Mouse (Mus musculus) CD4-positive, CD25-positive, alpha-beta regulatory T cell, adult 2 months (primary cell): ENCODE data around the gene Hist1h3c.
A peak's percentile ranks its signal among the peaks of the same experiment; 100 is the strongest.
"Not testable (repeated sequence)": the region's sequence is repeated elsewhere in the genome, so short reads cannot be mapped to it uniquely, and the experiment has no call there.

Experiments
- DNase-seq: peaks from one replicate; pipeline ENCODE4 v3.0.0-alpha.2; 2012; ENCODE audit warnings: low read depth, low spot score

Hist1h3c gene

DNA sequence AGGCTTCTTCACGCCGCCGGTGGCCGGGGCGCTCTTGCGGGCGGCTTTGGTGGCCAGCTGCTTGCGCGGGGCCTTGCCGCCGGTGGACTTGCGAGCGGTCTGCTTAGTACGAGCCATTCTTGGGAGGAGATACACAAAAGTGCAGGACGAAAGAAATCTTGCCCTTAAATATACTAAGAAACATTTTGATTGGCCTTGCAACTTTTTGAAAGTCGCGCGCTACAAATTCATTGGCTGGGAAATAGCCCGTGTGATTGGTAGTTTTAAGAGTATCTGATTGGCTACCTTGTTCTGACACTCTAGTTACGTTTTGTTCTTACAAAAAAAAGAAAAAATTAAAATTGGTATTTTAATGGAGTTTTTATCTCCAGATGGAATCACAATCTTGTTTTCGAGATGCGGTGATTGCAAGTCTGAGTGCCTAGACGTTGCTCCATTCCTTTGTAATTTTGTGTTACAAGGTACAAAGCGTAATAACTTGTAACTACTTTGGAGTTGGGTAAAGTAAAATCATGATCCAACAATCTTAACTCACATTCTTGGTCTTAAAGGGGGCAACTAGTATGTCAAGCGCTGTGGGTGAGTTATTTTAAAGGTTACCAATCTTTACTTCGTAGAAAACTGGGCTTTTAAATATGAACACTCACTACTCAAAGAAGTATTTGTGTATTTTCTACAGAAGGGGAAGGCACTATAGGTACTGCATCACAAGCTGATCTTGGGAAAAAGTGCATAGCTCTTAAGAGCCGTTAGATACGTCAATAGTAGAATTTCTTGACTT, at the start of gene Hist1h3c:
Gene Hist1h3c, minus strand, starts transcription at position 222 of the 781 bp plus-strand sequence.
- peak; percentile 91 for DNase-seq

GRCm38 (mm10) chr13:23792520-23792919, 47.1 kb upstream of the Hist1h3c start:
- DNase-seq = peak; percentile 75

DNA sequence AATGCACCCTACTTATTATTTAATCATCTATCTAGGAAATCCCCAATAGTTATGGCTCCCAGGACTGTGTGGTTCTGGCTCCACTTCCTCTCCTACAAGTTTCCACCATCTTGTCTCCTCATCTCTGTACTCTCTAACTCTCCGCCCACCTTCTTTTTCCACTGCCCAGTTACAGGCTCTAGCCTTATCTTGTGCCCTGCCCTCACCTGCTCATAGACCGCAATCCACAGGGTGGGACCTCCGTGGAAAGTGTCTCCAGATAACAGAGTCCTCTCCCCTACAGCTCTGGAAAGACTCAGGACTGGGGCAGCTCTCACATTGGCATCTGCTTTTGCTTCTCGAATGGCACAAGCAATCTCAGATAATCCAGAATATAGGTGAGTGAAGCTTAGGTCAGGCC, 33.6 kb upstream of the Hist1h3c start:
- DNase-seq = no peak

DNA sequence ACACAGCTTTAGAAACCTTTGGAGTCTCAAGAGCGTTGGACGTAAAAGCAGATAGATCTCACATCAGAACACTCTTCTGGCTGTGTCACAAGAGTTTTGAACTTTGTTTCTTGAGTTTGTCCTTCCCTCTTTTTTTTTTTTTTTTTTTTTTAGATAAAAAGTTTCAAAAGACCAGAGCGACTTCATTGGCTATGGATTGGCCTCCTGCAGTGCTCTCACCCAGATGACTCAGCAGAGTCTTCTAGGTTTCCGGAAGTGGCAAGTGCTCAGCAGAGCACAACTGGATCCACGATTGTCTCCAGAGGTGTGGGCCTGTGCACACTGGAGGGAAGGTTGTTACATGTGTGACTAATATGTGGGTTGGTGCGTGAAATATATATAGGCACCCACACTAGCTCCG, 32.9 kb upstream of the Hist1h3c start:
- no peak for DNase-seq

DNA sequence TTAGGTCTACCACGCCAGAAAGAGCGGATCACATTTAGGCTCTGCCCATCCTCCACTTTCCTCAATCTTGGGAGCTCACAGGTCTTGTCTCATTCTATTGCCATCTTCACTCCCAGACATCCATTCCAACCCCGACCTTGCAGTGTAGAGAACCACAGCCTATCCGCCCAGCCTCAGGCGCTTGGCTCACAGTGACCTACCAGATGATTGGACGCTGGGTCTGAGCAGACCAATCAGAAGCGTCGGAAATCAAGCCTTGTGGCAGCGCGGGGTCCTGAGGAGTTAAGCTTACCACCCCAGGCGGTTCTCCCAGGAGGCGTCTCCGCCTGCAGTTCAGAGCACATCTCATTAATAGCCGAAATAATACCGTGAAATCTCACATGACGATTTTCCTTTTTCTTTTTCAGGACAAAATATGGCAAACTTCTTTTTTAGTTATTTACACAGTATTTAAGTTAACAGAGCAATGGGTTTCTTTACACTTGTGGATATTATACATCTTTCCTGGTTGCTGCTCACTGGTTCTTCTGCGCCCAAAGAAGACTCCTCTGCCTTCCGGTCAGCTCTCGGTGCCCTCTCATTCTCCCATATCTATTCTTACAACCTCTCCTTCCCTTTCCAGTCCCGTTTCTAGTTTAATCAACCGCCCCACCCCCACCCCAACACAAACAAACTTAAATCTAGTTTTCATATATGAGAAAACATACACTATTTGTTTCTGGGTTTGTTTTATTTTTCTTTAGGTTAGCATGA, 27.3 kb upstream of the Hist1h3c start:
- no peak for DNase-seq

DNA sequence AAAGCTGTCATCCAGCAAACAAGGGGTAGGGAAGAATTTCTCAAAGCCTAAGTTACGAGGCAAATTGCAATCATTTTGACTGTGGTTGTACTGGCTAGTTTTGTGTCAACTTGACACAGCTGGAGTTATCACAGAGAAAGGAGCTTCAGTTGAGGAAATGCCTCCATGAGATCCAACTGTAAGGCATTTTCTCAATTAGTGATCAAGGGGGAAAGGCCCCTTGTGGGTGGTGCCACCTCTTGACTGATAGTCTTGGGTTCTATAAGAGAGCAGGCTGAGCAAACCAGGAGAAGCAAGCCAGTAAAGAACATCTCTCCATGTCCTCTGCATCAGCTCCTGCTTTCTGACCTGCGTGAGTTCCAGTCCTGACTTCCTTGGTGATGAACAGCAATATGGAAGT, 24.2 kb upstream of the Hist1h3c start, which contains the start of gene Trim38:
Gene Trim38, plus strand, starts transcription at position 301 of the 400 bp plus-strand sequence.
- DNase-seq = not testable (repeated sequence)

DNA sequence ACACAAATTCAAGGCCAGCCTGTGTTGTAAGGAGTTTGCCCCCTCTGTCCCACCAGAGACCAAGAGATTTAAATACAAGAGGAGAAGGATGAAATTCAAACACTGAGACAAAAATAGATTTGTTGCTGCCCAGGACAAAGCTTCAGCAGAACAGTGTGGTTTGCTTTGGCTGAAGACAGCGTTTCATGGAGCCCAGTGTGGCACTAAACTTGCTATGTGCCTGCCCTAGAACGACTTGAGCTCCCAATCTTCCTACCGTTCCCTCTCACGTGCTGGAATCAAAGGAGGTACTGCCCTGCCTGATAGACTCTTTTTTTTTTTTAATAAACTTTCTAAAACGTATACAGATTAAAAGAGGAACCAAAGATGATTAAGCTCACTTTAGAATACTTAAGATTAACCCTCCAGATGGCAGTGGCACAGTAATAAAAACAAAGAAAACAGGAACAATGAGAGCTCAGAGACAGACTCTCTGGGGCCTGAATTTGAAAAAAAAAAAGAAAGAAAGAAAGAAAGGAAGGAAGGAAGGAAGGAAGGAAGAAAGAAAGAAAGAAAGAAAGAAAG, 23.5 kb upstream of the Hist1h3c start:
- no peak for DNase-seq

DNA sequence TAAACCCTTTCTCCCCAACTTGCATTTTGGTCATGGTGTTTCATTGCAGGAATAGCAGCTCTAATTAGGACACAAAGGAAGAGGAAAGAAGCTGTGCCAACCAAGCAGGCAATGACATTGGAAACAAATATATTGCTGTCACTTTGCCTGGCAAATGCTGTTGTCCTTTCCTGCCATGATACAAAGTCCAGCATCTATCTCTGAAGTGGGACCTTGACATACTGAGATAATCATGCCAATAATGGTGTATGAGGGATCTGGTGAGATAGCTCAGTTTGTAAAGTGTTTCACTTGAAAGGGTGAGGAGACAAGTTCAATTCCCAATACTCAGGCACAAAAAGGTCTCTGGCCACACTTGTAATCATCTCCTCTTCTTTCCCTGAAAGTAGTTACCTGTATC, 21.4 kb upstream of the Hist1h3c start:
- DNase-seq = no peak

GRCm38 (mm10) chr13:23765172-23765513, 19.7 kb upstream of the Hist1h3c start:
- DNase-seq = no peak

- DNase-seq = no peak
Observed at GRCm38 (mm10) chr13:23764324-23765171, 19.1 kb upstream of the Hist1h3c start.

GRCm38 (mm10) chr13:23763586-23764323, 18.4 kb upstream of the Hist1h3c start, which contains the start of gene Hist1h1a:
Hist1h1a (plus strand) TSS chr13:23763666.
- DNase-seq = peak; percentile 93

GRCm38 (mm10) chr13:23763242-23763585, 17.8 kb upstream of the Hist1h3c start:
- DNase-seq = no peak

DNA sequence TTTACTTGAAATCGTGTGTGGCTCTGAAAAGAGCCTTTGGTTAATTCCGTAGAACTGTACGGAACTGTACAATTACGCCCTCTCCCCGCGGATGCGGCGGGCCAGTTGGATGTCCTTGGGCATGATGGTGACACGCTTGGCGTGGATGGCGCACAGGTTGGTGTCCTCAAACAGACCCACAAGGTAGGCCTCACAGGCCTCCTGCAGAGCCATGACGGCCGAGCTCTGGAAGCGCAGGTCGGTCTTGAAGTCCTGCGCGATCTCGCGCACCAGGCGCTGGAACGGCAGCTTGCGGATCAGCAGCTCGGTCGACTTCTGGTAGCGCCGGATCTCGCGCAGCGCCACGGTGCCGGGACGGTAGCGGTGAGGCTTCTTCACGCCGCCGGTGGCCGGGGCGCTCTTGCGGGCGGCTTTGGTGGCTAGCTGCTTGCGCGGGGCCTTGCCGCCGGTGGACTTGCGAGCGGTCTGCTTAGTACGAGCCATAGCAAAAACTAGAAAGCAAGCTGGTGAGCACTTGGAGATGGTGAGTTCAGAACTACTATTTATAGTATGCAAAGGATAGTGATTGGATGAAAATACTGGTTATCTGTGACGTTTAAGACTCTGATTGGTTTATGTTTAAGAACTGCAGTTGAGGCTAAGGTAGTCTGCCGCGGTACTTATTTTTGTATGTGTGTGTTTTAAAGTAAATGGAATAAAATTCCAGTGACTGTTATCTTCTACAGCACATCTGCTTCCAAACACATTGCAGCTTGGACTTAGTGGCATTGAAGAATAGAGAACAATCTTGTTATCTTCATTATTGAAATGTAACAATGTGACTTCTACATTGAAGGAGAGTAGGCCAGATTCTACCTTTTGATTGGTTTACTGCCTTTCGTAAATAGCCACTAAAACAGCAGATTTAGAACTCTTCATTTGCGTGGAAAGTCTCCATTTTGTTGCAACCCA, 16.7 kb upstream of the Hist1h3c start, which contains the start of gene Hist1h3a:
Gene Hist1h3a, minus strand, starts transcription at position 516 of the 951 bp plus-strand sequence.
- DNase-seq = peak; percentile 84

- DNase-seq = peak; percentile 99
Observed at GRCm38 (mm10) chr13:23760972-23761864, 15.8 kb upstream of the Hist1h3c start, which contains the start of gene Hist1h4a. Hist1h4a (minus strand) TSS chr13:23761230.

DNA sequence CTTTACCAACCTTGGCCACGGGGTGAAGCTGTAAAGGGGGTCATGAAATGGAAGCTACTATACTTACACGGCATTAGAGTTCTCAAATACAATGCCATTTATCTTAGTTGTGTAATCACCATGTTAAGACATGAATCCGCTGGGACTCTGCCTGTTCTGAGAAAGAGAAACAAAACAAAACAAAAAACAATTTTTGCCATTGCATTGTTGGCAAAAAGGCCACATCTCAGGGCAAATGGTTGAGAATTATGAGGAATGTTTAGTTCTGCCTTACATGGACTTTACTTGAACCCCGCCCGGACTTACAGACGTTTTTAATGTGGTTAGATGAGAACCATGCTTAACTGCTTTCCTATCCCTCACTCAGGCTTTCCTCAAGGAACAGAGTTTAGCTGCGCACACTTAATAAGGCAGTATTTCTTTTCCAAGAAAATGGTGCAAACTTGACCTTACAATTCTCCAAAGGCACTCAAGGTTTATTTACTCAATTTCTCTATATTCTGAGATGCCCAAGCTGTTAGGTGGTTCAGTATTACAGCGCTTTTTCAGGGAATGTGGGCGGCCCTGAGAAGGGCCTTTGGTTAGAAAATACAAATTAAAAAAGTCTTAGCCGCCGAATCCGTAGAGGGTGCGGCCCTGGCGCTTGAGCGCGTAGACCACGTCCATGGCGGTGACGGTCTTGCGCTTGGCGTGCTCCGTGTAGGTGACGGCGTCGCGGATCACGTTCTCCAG, 15.0 kb upstream of the Hist1h3c start:
- DNase-seq = peak; percentile 53

- no peak for DNase-seq
Observed at GRCm38 (mm10) chr13:23759916-23760239, 14.5 kb upstream of the Hist1h3c start.

- DNase-seq = no peak
Observed at GRCm38 (mm10) chr13:23759251-23759771, 13.9 kb upstream of the Hist1h3c start.

GRCm38 (mm10) chr13:23757921-23758320, 12.5 kb upstream of the Hist1h3c start:
- no peak for DNase-seq
